Mouse (Mus musculus) spleen, adult 2 months (tissue): Measurements from ENCODE around the gene Actr2. TPM values are rescaled to one million over a fixed set of nuclear protein-coding genes. Genes with fewer than 3 reads are reported as not detected.

Source experiments
- DNase-seq, 2 experiments: peaks; one replicate each; pipeline versions ENCODE4 v3.0.0 to v3.0.0-alpha.2; 2012 to 2021; ENCODE audit warnings: low spot score in 2 of 2, low read depth in 1 of 2
- H3K27ac ChIP-seq: fragments of 200-500 bp; 2 replicates; pipeline ENCODE4 v1.5.1; 2012; ENCODE audit warnings: low read length, inconsistent platforms; ENCODE audit not compliant: insufficient read depth
- H3K27me3 ChIP-seq: fragments of 200-500 bp; 2 replicates; pipeline ENCODE4 v1.6.1; 2012; ENCODE audit warnings: mild to moderate bottlenecking, moderate library complexity, low read length, inconsistent platforms; ENCODE audit not compliant: control insufficient read depth, insufficient read depth
- H3K36me3 ChIP-seq: fragments of 200-500 bp; 2 replicates; pipeline ENCODE4 v1.6.1; 2012; ENCODE audit warnings: mild to moderate bottlenecking, low read length, inconsistent platforms; ENCODE audit not compliant: control insufficient read depth, insufficient read depth
- H3K4me1 ChIP-seq: fragments of 200-500 bp; 2 replicates; pipeline ENCODE4 v1.6.1; 2011; ENCODE audit warnings: inconsistent platforms; ENCODE audit not compliant: control insufficient read depth, insufficient read depth, insufficient read length
- H3K4me3 ChIP-seq: fragments of 200-500 bp; 2 replicates; pipeline ENCODE4 v1.5.1; 2011; ENCODE audit warnings: mild to moderate bottlenecking, inconsistent platforms; ENCODE audit not compliant: insufficient read depth, insufficient read length; ENCODE audit errors: extremely low read depth
- CTCF ChIP-seq: fragments of 200-500 bp; IDR thresholded peaks from 2 replicates; pipeline ENCODE4 v1.5.1; 2011; ENCODE audit warnings: mild to moderate bottlenecking, inconsistent platforms; ENCODE audit not compliant: insufficient read depth, insufficient read length, insufficient replicate concordance; ENCODE audit errors: extremely low read depth
- POLR2A ChIP-seq: fragments of 200-500 bp; IDR thresholded peaks from 2 replicates; pipeline ENCODE4 v1.6.1; 2011; ENCODE audit warnings: low read depth, low read length, inconsistent platforms
- WGBS: fragments of 180-500 bp; shearing (Covaris S2); methylation state at CpG from one replicate; pipeline ENCODE4 v1.1.7; 2018; 5-methylcytosine and 5-hydroxymethylcytosine counted together
- polyA plus RNA-seq: library from polyadenylated mRNA; depleted of rRNA; stranded (reverse); fragments of >200 nt; gene quantifications from 2 replicates; pipeline ENCODE4 v1.2.3, GENCODE M21; 2012

Actr2 gene
- polyA plus RNA-seq, 1 experiment: 24.4 TPM

GRCm38 (mm10) chr11:20085635-20086034, 27.1 kb downstream of the Actr2 start:
- Histone ChIP-seq H3K4me1 (no peaks in the 10 kb centered on the region), H3K36me3 (peaks cover 34% of the 10 kb centered on the region), H3K4me3 (no peak overlapping the region), H3K27ac (no peak overlapping the region), H3K27me3 (no peaks in the 10 kb centered on the region)
- no peak for DNase-seq
- 100% methylated on average over 2 of the region's 2 CpGs for WGBS
- no peak for TF ChIP-seq POLR2A

- WGBS: 93% methylated on average over 1 of the region's 1 CpGs
- no peak for TF ChIP-seq CTCF
- TF ChIP-seq POLR2A: no peak
- no peak overlapping the region for H3K4me3 ChIP-seq
- peaks cover 42% of the 10 kb centered on the region for H3K36me3 ChIP-seq
- no peaks in the 10 kb centered on the region for H3K27me3 ChIP-seq
- no peak for DNase-seq
- no peaks in the 10 kb centered on the region for H3K4me1 ChIP-seq
- H3K27ac ChIP-seq: no peak overlapping the region
These were observed 37.3 kb downstream of the Actr2 start for GRCm38 (mm10) chr11:20075415-20075814.

- Histone ChIP-seq H3K27ac (no peak overlapping the region), H3K27me3 (no peaks in the 10 kb centered on the region), H3K4me1 (no peaks in the 10 kb centered on the region), H3K4me3 (no peak overlapping the region), H3K36me3 (peaks cover 33% of the 10 kb centered on the region)
- DNase-seq: no peak
- 96% methylated on average over 5 of the region's 5 CpGs for WGBS
- TF ChIP-seq POLR2A (no peak), CTCF (no peak)
These were observed 39.9 kb downstream of the Actr2 start for GRCm38 (mm10) chr11:20072826-20073225.

- Histone ChIP-seq H3K36me3 (peaks cover 31% of the 10 kb centered on the region), H3K4me3 (no peak overlapping the region), H3K27ac (no peak overlapping the region), H3K27me3 (no peaks in the 10 kb centered on the region), H3K4me1 (no peaks in the 10 kb centered on the region)
- 70% methylated on average over 3 of the region's 3 CpGs for WGBS
- peak in 1 of 2 experiments; percentile 11 for DNase-seq
- no peak for TF ChIP-seq POLR2A
- no peak for TF ChIP-seq CTCF
These were observed 40.5 kb downstream of the Actr2 start for GRCm38 (mm10) chr11:20072174-20072573.

GRCm38 (mm10) chr11:20068346-20069004, 44.2 kb downstream of the Actr2 start:
- no peak for DNase-seq
- TF ChIP-seq POLR2A (no peak), CTCF (no peak)
- Histone ChIP-seq H3K4me1 (no peaks in the 10 kb centered on the region), H3K4me3 (no peak overlapping the region), H3K27me3 (no peaks in the 10 kb centered on the region), H3K36me3 (peaks cover 36% of the 10 kb centered on the region), H3K27ac (no peak overlapping the region)
- WGBS: 86% methylated on average over 6 of the region's 6 CpGs

DNA sequence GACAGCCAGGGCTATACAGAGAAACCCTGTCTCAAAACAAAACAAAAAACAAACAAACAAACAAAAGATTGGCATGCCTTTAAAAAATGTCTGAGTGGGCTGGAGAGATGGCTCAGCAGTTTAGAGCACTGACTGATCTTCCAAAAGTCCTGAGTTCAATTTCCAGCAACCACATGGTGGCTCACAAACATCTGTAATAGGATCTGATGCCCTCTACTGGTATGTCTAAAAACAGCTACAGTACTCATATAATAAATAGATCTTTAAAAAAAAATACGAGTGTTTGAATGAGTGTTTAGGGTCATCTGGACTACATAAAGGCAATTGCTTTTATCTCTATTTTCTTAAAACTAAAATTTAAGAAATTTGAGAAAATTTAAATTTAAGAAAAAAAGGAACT, 45.2 kb downstream of the Actr2 start:
- Histone ChIP-seq H3K36me3 (peaks cover 36% of the 10 kb centered on the region), H3K4me3 (no peak overlapping the region), H3K27ac (no peak overlapping the region), H3K27me3 (no peaks in the 10 kb centered on the region), H3K4me1 (no peaks in the 10 kb centered on the region)
- no peak for TF ChIP-seq CTCF
- TF ChIP-seq POLR2A: no peak
- no peak for DNase-seq
- WGBS: 63% methylated on average over 1 of the region's 1 CpGs

DNA sequence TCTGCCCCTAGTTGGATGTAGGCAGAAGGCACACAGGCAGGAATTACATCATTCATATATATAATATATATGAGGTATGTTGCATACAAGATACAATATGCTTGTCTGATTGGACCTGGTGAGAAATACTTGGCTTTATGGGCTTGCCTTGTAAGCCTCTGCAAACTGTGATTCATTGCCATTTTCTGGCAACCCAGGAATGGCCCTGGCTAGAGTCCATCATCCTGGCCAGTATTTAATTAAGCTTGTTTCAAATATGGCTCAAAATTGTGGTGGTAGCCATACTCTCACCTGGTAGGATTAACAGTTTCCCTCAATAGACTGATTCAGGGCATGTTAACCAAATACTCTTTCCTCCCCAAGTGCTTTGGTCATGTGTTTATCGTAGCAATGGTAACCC, 46.6 kb downstream of the Actr2 start:
- no peak for TF ChIP-seq CTCF
- no peak for TF ChIP-seq POLR2A
- Histone ChIP-seq H3K4me3 (no peak overlapping the region), H3K27me3 (no peaks in the 10 kb centered on the region), H3K36me3 (peaks cover 33% of the 10 kb centered on the region), H3K27ac (no peak overlapping the region), H3K4me1 (no peaks in the 10 kb centered on the region)
- WGBS: 92% methylated on average over 1 of the region's 1 CpGs
- no peak for DNase-seq
